Mouse (Mus musculus) forebrain, embryonic 14.5 days (tissue): Measurements from ENCODE around the gene Cacnb4. TPM values are rescaled to one million over a fixed set of nuclear protein-coding genes. Genes with fewer than 3 reads are reported as not detected.

Experiments
- ATAC-seq: fragments of 200-750 bp; cut with Nextera tagmentation; 2 replicates; pipeline ENCODE4 v1.8.0; 2017; ENCODE audit warnings: mild to moderate bottlenecking, moderate library complexity
- DNase-seq: peaks from one replicate; pipeline ENCODE4 v3.0.0-alpha.2; 2015; ENCODE audit warnings: low spot score
- H3K27ac ChIP-seq: fragments of 300-500 bp; sonication (generic); 2 replicates; pipeline ENCODE4 v1.5.1; 2014; ENCODE audit warnings: low read depth, mild to moderate bottlenecking, control low read depth, low read length, moderate library complexity
- H3K27me3 ChIP-seq: fragments of 300-500 bp; sonication (generic); replicated peaks from 2 replicates; pipeline ENCODE4 v1.6.1; 2014; ENCODE audit warnings: low read length, control low read depth, mixed read lengths; ENCODE audit not compliant: control insufficient read depth, insufficient read depth
- H3K36me3 ChIP-seq: fragments of 300-500 bp; sonication (generic); 2 replicates; pipeline ENCODE4 v1.6.1; 2014; ENCODE audit warnings: low read length, control low read depth; ENCODE audit not compliant: control insufficient read depth, insufficient read depth
- H3K4me1 ChIP-seq: fragments of 300-500 bp; sonication (generic); 2 replicates; pipeline ENCODE4 v1.6.1; 2014; ENCODE audit warnings: antibody characterized with exemption, low read length, control low read depth; ENCODE audit not compliant: control insufficient read depth, insufficient read depth
- H3K4me2 ChIP-seq: fragments of 300-500 bp; sonication (generic); 2 replicates; pipeline ENCODE4 v1.6.1; 2014; ENCODE audit warnings: mild to moderate bottlenecking, control low read depth, low read length
- H3K4me3 ChIP-seq: fragments of 300-500 bp; sonication (generic); 2 replicates; pipeline ENCODE4 v1.5.1; 2014; ENCODE audit warnings: low read depth, low read length, control low read depth
- H3K9ac ChIP-seq: fragments of 300-500 bp; sonication (generic); 2 replicates; pipeline ENCODE4 v1.6.1; 2014; ENCODE audit warnings: mild to moderate bottlenecking, low read length, control low read depth, moderate library complexity
- H3K9me3 ChIP-seq: fragments of 300-500 bp; sonication (generic); replicated peaks from 2 replicates; pipeline ENCODE4 v1.6.1; 2016; ENCODE audit warnings: low read length, control low read depth, mixed read lengths; ENCODE audit not compliant: control insufficient read depth
- WGBS: fragments of 180-500 bp; shearing (Covaris S2); extraction: QIAGEN DNeasy Blood & Tissue Kit; methylation state at CpG from one replicate; pipeline ENCODE4 v1.1.7; 2014; 5-methylcytosine and 5-hydroxymethylcytosine counted together
- polyA plus RNA-seq: library from polyadenylated mRNA; unstranded; fragments of >200 nt; fragmentation: Nextera tagmentation; extraction: Ambion mirVana; gene quantifications from 2 replicates; pipeline ENCODE4 v1.2.1, GENCODE M21; 2014

The Cacnb4 gene
- polyA plus RNA-seq, 1 experiment from 2014 or later: 10.6 TPM

GRCm38 (mm10) chr2:52423611-52424247, 252.9 kb downstream of the Cacnb4 start:
- Histone ChIP-seq H3K36me3 (no peaks in the 10 kb centered on the region), H3K27ac (no peak overlapping the region), H3K9ac (peak overlapping the region; percentile 95), H3K4me3 (peak overlapping the region; percentile 93), H3K4me1 (peaks cover 12% of the 10 kb centered on the region), H3K27me3 (no peaks in the 10 kb centered on the region), H3K4me2 (peak overlapping the region; percentile 69), H3K9me3 (no peaks in the 10 kb centered on the region)
- DNase-seq: peak; percentile 53
- 2% methylated on average over 16 of the region's 16 CpGs for WGBS
- no peak for ATAC-seq

GRCm38 (mm10) chr2:52422871-52423610, 253.6 kb downstream of the Cacnb4 start:
- no peaks in the 10 kb centered on the region for H3K9me3 ChIP-seq
- no peaks in the 10 kb centered on the region for H3K36me3 ChIP-seq
- ATAC-seq (no peak), DNase-seq (no peak)
- H3K9ac ChIP-seq: peak overlapping the region; percentile 95; the same call in 1 of the 2 replicates
- peak overlapping the region; percentile 93 for H3K4me3 ChIP-seq
- H3K27ac ChIP-seq: no peak overlapping the region
- H3K27me3 ChIP-seq: no peaks in the 10 kb centered on the region
- peak overlapping the region; percentile 69 for H3K4me2 ChIP-seq
- 40% methylated on average over 8 of the region's 8 CpGs for WGBS
- peaks cover 12% of the 10 kb centered on the region for H3K4me1 ChIP-seq

- Histone ChIP-seq H3K4me2 (no peak overlapping the region), H3K27me3 (no peaks in the 10 kb centered on the region), H3K36me3 (peaks cover 2% of the 10 kb centered on the region), H3K4me1 (peaks cover 12% of the 10 kb centered on the region), H3K27ac (no peak overlapping the region), H3K4me3 (no peak overlapping the region), H3K9ac (no peak overlapping the region), H3K9me3 (no peaks in the 10 kb centered on the region; the same call in 1 of the 2 replicates)
- WGBS: 60% methylated on average over 6 of the region's 6 CpGs
- ATAC-seq: no peak
- DNase-seq: no peak
These were observed 255.4 kb downstream of the Cacnb4 start for GRCm38 (mm10) chr2:52421197-52421596.

- Histone ChIP-seq H3K4me1 (peaks cover 12% of the 10 kb centered on the region), H3K4me3 (no peak overlapping the region), H3K27ac (no peak overlapping the region), H3K9me3 (no peaks in the 10 kb centered on the region; the same call in 1 of the 2 replicates), H3K4me2 (no peak overlapping the region), H3K27me3 (no peaks in the 10 kb centered on the region), H3K9ac (no peak overlapping the region), H3K36me3 (peaks cover 12% of the 10 kb centered on the region)
- DNase-seq (no peak), ATAC-seq (no peak)
- 95% methylated on average over 7 of the region's 7 CpGs for WGBS
These were observed 256.5 kb downstream of the Cacnb4 start for GRCm38 (mm10) chr2:52420001-52420710.

GRCm38 (mm10) chr2:52419295-52419694, 257.3 kb downstream of the Cacnb4 start:
- ATAC-seq (no peak), DNase-seq (no peak)
- 90% methylated on average over 6 of the region's 6 CpGs for whole genome bisulfite sequencing
- H3K4me2 ChIP-seq: no peak overlapping the region
- H3K36me3 ChIP-seq: peaks cover 12% of the 10 kb centered on the region
- no peak overlapping the region for H3K9ac ChIP-seq
- H3K4me1 ChIP-seq: peaks cover 12% of the 10 kb centered on the region
- no peaks in the 10 kb centered on the region for H3K27me3 ChIP-seq
- no peak overlapping the region for H3K27ac ChIP-seq
- no peaks in the 10 kb centered on the region; the same call in 1 of the 2 replicates for H3K9me3 ChIP-seq
- H3K4me3 ChIP-seq: no peak overlapping the region

GRCm38 (mm10) chr2:52412524-52413037, 264.1 kb downstream of the Cacnb4 start:
- Histone ChIP-seq H3K9ac (no peak overlapping the region), H3K4me2 (no peak overlapping the region), H3K27ac (no peak overlapping the region), H3K4me3 (no peak overlapping the region), H3K9me3 (peaks cover 30% of the 10 kb centered on the region), H3K27me3 (no peaks in the 10 kb centered on the region), H3K36me3 (peaks cover 62% of the 10 kb centered on the region), H3K4me1 (no peaks in the 10 kb centered on the region)
- WGBS: 98% methylated on average over 5 of the region's 5 CpGs
- no peak for ATAC-seq
- DNase-seq: no peak

GRCm38 (mm10) chr2:52406480-52406879, 270.2 kb downstream of the Cacnb4 start:
- H3K36me3 ChIP-seq: peaks cover 72% of the 10 kb centered on the region

GRCm38 (mm10) chr2:52405238-52405637, 271.4 kb downstream of the Cacnb4 start:
- Histone ChIP-seq H3K4me1 (no peaks in the 10 kb centered on the region), H3K4me3 (no peak overlapping the region), H3K9me3 (peaks cover 16% of the 10 kb centered on the region), H3K4me2 (no peak overlapping the region), H3K9ac (no peak overlapping the region), H3K36me3 (peaks cover 66% of the 10 kb centered on the region), H3K27ac (no peak overlapping the region), H3K27me3 (no peaks in the 10 kb centered on the region)
- ATAC-seq: no peak
- 94% methylated on average over 5 of the region's 5 CpGs for WGBS
- no peak for DNase-seq

More at GRCm38 (mm10) chr2:52406480-52406879, 270.2 kb downstream of the Cacnb4 start:
- H3K27me3 ChIP-seq: no peaks in the 10 kb centered on the region
- ATAC-seq: no peak
- WGBS: 92% methylated on average over 1 of the region's 1 CpGs
- peaks cover 28% of the 10 kb centered on the region for H3K9me3 ChIP-seq
- H3K27ac ChIP-seq: no peak overlapping the region
- H3K4me1 ChIP-seq: no peaks in the 10 kb centered on the region
- no peak overlapping the region for H3K9ac ChIP-seq
- no peak overlapping the region for H3K4me2 ChIP-seq
- H3K4me3 ChIP-seq: no peak overlapping the region
- no peak for DNase-seq
